Mouse (Mus musculus): Measurements from ENCODE around the gene Psg19.

The Psg19 gene

DNA sequence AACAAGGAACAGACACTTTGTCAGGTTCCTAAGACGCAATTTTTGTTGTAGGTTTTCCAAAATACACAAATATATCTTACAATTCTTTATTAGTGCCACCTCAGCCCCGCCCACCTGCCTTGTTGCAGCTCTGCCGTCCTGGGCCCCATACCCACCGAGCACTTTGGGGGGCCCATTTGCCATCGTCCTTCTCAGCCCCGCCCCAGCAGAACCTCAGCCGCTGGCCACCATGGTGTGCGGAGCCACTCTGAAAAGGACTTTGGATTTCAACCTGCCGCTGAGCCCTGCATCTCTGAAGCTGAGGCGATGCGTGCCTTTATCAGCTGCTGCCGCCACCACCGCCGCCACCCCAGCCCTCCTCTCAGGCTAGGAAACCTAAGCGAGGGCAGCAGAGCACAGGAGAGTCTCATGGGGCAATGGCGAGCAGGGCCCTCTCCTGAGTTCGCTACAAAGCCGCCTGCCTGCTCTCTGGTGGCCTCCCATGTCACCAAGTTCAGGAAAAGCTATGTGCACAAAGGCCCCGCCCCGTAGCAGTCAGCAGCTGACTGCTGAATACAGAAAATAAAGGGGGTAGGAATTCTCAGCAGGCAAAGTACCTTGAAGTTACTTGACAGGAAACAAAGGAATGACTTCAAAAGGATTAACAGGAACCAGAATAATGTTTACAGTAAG is 52.0 kb downstream of the Psg19 start:
- DNase-seq (ENCODE audit: low read depth, low spot score): no peak

Data from retina, adult 2 months (tissue).